Mouse (Mus musculus) right cerebral cortex, postnatal 36 days (tissue): ENCODE results near the gene Gm13030.
A peak's percentile ranks its signal among the peaks of the same experiment; 100 is the strongest.
"Not testable (repeated sequence)": the region's sequence is repeated elsewhere in the genome, so short reads cannot be mapped to it uniquely, and the experiment has no call there.

ENCODE experiments used
- DNase-seq, 2 experiments: peaks; one replicate each; pipeline ENCODE4 v3.0.0; 2022; ENCODE audit warnings: low spot score in 2 of 2, mixed read lengths in 1 of 2

Gene Gm13030

DNA sequence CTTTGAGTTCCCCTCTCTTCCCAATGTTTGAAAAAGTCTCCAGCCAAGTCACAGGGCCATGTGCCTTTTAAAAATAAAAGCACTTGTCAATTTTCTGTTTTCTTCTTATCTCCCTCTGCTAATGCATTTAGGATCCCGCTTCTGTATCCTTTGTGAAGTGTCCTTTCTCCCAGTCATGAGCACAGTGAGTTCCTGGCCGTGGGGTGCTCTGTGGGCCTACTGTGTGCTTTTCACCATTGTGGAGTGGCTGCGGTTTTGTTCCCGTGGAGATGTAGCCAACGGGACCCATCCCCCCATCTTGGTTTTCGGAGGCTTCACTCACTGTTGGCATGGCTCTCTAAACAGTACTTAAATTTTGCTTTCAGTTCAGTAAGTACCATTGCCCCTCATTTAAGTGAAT lies 7.8 kb downstream of the Gm13030 start:
- DNase-seq, result no peak

DNA sequence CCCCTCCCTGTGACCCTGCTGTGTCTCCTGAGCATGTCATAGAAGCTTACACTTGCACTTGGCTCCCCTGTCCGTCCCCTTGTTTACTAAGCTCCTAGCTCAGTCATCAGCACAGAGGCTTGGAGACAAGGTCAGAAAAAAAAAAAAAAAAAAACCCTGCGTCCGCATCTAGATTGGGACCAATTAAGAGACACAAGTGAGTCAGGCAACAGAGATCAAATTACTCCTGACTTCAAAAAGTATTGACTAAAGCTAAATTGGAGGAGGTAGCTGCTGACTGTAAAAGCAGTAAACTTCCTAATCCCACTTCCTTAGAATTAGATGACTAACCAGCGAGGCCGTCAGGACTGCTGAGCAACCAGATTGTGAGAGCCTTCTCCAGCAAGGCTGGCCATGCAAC lies 8.7 kb downstream of the Gm13030 start:
- DNase-seq, result no peak

DNA sequence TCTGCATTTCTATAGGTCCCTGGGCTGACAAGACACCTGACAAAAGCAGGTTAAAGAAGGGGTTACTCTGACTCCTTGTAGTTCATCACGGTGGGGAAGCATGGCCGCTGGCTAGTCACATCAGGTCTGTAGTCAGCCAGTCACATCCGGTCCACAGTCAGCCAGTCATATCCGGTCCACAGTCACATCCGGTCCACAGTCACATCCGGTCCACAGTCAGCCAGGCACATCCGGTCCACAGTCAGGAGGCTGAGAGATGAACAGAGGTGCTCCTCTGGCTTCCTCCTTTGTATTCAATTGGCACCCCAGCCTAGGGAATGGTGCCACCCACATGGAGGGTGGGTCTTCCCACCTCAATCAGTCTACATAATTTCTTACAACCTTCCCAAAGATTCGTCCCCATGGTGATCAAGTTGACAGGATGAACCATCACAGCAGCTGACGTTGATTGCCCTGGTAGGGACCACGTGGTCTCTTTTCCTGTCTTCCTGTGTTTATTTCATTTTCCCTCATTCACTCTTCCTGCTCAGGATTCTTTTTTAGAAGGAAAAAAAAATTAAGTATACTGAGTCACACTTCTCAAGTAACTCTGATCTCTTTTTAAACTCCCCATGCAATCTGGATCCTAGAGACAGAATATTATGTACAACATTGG lies 10.3 kb downstream of the Gm13030 start, which contains the start of gene Pla2g5:
Gene Pla2g5 (minus strand): TSS at position 139 of the 655 bp plus-strand sequence.
- DNase-seq, result no peak

DNA sequence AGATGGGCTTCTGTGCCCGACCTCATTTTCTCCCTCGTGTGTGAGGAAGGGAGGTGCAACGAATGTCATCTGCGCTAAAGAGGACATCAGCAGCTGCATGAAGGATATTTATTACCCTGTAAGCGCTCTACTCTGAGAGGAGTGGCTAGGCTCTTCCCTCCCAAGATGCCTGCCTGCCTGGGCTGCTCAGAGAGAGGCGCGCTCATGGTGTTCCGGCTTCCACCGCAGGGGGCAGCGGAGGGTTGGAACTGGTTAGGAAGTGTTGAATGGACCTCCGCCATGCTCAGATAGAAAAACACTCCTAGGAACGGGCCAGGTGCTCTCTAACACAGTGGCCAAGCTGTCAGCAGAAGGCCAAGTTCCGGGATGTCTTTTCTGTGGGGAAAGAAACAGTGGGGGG lies 14.0 kb downstream of the Gm13030 start:
- peak in 1 of 2 experiments; percentile 73 for DNase-seq

DNA sequence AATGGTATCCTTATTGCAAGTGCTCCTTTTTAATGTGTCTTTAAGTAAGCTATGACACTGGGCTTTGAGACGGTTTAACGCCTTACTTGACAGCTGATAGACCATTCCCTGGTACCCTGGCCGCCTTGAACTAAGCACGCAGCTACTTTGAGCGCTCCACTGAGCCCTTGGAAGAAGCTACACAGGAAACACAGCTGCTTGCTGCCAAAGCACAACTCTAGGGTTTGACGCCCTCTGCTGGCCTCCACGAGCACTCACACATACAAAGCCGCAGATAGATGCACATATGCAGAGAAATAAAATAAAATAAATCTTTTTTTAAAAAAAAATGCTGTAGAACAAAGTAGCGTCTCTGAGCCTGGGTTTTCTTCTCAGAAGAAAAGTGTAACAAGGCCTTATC lies 14.5 kb downstream of the Gm13030 start:
- DNase-seq, result no peak

DNA sequence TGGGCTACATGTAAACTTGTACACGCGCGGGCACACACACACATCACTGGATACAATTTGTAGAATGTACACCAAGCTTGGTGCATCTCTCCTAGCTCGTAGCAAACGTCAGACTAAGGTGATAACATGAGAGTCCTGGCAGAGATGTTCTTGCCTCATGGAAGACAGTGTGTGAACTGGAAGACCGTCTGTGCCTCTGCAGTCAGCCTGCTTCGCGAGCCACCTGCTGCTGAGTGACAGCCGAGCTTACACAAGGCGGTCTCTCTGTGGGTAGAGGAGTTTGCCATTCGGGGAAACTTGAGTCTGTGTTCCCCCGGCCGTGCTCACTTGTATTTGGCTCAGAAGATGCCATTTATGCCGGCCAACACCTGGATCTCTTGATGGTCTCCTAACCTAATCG lies 15.3 kb downstream of the Gm13030 start:
- peak; percentile 54 for DNase-seq

DNA sequence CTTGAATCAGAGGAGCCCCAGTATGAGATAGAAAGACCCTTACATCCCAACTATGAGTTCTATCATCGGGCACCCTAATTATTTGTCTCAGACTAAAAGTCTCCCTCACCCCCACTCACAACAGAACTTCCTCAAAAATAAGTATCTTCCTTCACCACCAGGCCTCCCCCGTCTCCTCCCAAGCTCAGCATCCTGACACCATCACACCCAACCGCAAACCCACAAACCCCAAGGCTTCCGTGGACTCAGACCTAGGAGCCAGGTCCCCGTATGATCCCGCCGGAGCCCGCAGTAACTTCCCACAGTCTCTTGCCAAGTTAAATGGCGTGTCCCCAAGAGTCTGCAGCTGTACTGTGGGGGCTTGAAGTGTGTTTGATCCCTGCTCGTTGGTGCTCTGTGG lies 16.2 kb downstream of the Gm13030 start:
- no peak for DNase-seq

DNA sequence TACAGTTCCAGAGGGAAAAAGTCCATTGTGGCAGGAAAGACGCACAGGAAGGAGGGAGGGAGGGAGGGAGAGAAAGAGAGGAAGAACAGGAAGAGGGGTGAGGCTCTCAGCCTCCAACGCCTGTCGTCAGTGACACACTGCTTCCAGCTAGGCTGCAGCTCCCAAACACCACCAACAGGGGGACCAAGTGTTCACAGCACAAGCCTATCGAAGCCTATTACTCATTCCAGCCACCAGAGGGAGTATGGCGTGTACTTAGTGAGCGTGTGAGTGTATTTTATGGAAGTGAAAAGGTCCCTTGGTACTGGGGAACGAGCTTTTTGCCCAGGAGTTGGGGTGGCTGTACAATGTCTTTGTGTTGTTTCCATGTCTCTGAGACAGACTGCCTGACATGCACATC lies 17.3 kb downstream of the Gm13030 start:
- peak in 1 of 2 experiments; percentile 53 for DNase-seq

DNA sequence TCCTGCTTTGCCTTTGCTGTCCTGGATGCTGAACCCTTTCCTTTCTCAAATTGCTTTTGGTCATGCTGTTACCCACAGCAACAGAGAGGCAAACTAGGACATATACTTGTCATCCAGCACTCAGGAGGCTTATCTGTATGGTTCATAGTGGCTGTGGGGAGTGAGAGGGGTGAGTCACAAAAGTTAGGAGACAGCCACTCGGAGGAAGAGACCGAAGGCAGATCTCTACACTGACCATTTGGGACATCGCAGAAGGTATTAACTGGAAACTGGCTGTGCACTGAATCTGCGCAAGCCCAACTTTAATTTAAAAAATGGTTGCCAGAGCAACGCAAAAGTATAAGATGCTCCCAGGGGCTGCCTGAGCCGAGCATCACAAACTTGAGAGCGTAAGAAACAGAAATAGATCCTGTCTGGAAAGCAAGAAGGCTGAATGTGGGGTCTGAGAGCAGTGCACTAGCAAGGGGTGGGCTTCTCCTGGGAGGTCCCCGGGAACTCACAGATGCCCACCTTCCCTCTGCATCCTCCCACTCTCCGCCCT lies 18.6 kb downstream of the Gm13030 start:
- DNase-seq, result no peak

DNA sequence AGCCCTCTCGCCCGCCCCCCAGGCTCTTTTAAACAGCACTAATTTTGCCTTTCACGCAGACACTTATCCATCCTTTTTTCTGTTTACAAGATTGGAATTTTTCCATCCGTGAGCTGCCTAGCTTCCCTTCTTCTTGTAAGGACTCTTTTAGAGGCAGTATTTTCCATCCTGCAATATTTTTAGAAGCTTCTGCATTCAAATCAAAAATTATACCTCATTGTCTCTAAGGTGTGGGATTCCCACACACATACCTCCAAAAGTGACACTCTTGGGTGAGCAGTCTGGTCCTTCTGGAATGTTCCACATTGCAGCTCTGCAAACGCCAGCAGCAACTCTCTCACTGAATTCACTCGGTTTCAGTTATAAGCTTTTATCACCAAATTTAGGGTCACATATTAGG lies 20.8 kb downstream of the Gm13030 start:
- DNase-seq, result no peak

DNA sequence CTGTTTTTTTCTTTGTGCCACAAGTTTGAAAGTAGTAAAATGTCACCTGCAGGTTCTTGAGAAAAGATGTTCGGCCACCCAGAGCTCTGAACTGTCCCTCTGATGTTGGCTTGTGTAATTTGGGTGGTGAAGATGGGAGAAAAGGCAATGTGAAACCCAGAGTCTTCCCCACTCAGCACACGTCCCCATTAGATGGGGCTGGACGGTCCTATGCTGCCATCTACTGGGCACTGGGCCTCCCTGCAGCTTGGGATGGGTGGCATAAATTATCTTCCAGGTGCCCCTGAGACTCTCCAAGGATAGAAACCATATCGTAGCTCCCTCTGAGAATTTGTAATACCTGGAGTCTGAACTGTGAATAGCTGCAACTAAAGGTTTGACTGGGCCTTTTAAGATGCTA lies 22.3 kb downstream of the Gm13030 start:
- DNase-seq, result peak; percentile 63 to 70

DNA sequence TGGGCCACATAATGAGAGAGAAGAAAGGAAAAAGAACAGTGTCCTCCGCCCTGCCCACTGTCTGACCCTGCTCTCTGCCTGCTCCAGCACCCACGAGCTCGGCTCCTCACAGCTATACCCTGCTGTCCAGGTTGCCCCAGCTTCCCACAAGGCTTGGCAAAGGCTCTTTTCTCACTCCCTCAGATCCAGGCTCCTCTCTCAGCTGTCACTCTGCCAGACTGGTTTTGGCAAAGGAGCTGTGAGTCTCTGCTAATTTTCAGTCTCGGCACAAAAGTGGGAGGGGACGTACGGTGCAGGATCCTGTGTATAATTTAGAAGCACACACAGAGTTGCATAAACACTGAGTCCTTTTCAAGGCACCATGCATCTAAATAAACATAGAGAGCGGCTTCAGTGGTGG lies 32.4 kb downstream of the Gm13030 start:
- DNase-seq, result peak; percentile 85 to 92

DNA sequence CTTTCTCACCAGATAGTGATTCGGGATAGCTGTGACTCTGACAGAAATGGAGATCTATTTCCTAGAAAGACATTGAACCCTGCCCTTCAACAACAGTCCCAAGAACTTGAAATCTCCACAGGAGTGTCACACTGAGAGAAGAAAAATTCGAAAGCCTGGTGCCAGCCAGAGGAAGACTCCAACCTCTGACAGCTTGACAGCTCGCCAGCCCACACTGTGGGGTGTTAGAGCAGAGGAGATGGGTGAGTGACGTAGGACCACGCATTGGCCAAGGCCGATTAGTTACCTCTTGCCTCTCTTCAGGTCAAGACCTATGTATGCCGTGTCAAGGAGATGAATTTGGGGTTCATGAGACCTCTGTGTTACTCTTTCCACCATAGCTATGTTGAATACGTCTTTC lies 33.0 kb downstream of the Gm13030 start:
- DNase-seq, result no peak

DNA sequence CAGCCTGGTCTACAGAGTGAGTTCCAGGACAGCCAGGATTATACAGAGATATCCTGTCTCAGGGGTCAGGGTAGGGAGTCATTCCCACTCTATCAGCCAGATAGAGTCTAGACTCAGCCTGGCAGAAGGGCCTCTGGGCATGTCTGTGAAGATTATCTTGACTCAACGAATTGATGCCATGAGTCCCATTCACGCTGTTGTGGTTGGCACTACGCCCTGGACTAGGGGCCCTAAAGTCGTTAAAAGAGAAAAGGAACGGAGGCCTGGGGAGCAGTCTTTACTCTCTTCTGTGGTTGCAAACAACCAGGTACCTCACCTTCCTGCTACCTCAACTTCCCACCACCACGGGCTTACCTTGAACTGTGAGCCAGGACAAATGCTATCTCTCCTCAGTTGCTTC lies 34.0 kb downstream of the Gm13030 start:
- no peak for DNase-seq

DNA sequence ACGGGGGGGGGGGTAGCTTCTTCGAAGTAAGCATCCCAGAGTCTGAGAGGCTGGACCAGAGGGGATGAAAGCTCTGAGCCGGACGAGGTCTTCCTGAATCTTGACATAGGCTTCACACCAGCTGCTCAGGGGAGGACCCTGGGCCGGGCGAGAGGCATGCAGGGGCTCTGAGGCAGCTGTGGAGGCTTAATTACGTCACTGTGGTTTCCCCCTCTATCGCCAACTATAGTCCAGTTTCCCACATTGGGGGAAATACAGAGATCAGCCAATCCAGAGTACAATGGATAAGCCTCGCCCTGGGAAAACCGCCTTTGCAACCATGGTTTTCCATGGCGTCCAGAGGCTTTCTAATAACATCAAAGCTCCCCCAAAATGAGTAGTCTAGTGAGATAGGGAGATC lies 46.6 kb downstream of the Gm13030 start:
- no peak for DNase-seq

DNA sequence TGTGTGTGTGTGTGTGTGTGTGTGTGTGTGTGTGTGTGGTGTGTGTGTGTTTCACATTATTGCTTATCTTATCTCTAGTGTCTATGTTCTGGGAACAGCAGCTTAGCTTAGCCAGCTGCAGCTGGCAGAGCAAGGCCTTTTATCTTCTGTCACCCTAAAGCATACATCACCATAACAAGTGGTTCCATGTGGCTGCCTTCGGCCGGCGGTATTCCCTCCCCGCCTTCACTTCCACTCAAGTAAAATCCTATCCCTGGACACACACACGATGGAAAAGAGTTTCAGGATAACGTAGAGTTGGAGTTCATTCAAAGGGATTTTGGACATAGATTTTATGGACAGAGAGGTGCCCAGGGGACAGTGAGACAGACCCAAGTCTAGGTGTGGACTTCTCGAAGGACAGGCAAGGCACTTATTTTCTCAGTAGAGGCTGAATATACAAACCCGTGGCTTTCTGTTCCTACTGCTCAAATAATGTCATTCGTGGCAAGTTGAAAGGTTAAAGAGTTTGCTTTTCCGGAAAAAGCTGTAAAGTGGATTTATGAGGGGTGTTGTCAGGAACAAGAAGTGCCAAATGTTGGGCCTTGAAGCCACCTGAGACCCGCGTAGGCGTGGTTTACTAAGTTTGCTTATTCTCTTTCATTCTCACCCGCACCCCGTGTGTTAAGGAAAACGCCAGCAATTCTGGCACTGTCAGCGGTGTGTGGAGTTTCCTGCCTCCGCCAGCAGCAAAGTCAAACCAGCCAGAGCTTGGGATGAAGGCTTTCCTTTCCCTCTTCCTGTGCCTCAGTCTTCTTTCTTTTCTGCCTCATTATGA lies 47.8 kb downstream of the Gm13030 start:
- no peak for DNase-seq

DNA sequence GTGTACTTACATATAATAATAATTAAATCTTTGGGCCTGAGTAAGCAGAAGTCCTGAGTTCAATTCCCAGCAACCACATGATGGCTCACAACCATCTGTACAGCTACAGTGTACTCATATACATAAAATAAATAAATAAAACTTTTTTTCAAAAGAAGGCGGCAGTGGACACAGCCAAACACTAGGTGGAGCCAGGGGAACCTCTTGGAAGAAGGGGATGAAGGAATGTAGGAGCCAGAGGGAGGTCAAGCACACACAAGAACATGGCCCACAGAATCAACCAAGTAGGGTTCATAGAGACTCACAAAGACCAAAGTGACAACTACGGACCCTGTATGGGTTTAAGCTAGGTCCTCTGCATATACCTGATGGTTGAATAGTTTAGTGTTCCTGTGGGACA lies 49.1 kb downstream of the Gm13030 start:
- no peak for DNase-seq

DNA sequence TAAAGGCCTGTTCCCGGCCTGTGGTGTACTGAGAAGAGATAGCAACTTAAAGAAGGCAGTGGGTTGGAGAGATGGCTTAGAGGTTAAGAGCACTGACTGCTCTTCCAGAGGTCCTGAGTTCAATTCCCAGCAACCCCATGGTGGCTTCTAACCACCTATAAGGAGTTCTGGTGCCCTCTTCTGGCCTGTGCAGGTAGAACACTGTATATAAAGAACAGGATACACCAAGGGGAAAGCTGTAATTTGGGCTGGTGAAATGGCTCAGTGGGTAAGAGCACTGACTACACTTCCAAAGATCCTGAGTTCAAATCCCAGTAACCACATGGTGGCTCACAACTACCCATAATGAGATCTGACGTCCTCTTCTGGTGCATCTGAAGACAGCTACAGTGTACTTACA lies 49.6 kb downstream of the Gm13030 start:
- not testable (repeated sequence) for DNase-seq

DNA sequence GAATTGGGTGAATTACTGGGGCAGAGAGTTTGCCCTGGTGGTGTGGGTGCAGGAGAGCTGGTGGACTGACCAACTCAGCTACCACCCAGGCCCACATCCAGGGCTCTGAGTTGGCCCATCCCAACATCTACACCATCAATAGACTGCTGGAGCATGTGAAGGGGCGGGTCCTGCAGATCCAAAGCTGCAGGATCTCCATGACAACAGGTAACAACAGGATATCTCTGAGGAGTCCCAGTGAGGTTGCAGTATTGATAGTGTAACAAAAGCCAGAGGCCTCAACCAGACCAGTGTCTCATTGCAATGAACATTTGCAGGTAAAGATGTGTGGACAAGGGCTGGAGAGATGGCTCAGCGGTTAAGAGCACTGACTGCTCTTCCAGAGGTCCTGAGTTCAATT lies 52.7 kb downstream of the Gm13030 start:
- no peak for DNase-seq
